Mouse (Mus musculus) liver, embryonic 12.5 days (tissue): ENCODE data around the gene Elof1. TPM values are rescaled to one million over a fixed set of nuclear protein-coding genes. Genes with fewer than 3 reads are reported as not detected.

Experiments
- ATAC-seq: fragments of 200-750 bp; cut with Nextera tagmentation; 2 replicates; pipeline ENCODE4 v1.8.0; 2017; ENCODE audit warnings: moderate number of reproducible peaks, mild to moderate bottlenecking, moderate library complexity
- H3K27ac ChIP-seq: fragments of 300-500 bp; sonication (generic); 2 replicates; pipeline ENCODE4 v1.5.1; 2016; ENCODE audit warnings: mild to moderate bottlenecking
- H3K27me3 ChIP-seq: fragments of 300-500 bp; sonication (generic); replicated peaks from 2 replicates; pipeline ENCODE4 v1.6.1; 2016; ENCODE audit warnings: mild to moderate bottlenecking, moderate library complexity
- H3K36me3 ChIP-seq: fragments of 300-500 bp; sonication (generic); 2 replicates; pipeline ENCODE4 v1.6.1; 2016; ENCODE audit warnings: mild to moderate bottlenecking, moderate library complexity
- H3K4me1 ChIP-seq: fragments of 300-500 bp; sonication (generic); 2 replicates; pipeline ENCODE4 v1.6.1; 2016
- H3K4me2 ChIP-seq: fragments of 300-500 bp; sonication (generic); 2 replicates; pipeline ENCODE4 v1.6.1; 2016; ENCODE audit warnings: mild to moderate bottlenecking, moderate library complexity
- H3K4me3 ChIP-seq: fragments of 300-500 bp; sonication (generic); 2 replicates; pipeline ENCODE4 v1.5.1; 2016; ENCODE audit warnings: mild to moderate bottlenecking, moderate library complexity
- H3K9ac ChIP-seq: fragments of 300-500 bp; sonication (generic); 2 replicates; pipeline ENCODE4 v1.6.1; 2016; ENCODE audit warnings: mild to moderate bottlenecking, moderate library complexity
- H3K9me3 ChIP-seq: fragments of 300-500 bp; sonication (generic); replicated peaks from 2 replicates; pipeline ENCODE4 v1.6.1; 2016; ENCODE audit warnings: mild to moderate bottlenecking, moderate library complexity
- WGBS: fragments of 180-500 bp; shearing (Covaris S2); methylation state at CpG from one replicate; pipeline ENCODE4 v1.1.7; 2016; ENCODE audit not compliant: insufficient replicate concordance; 5-methylcytosine and 5-hydroxymethylcytosine counted together
- polyA plus RNA-seq: library from polyadenylated mRNA; unstranded; fragments of >200 nt; fragmentation: Nextera tagmentation; extraction: Ambion mirVana; gene quantifications from 2 replicates; pipeline ENCODE4 v1.2.1, GENCODE M21; 2016

The Elof1 gene
- 103 and 113 TPM in 2 replicates for polyA plus RNA-seq

- H3K27me3 ChIP-seq = no peaks in the 10 kb centered on the region
- peak within 1 kb of the TSS; percentile 82 for H3K4me2 ChIP-seq
- peak within 1 kb of the TSS; percentile 89 for H3K9ac ChIP-seq
- under 1% methylated on average over 52 of the region's 52 CpGs for WGBS
- peaks cover 29% of the 10 kb centered on the region for H3K36me3 ChIP-seq
- H3K4me3 ChIP-seq = peak within 1 kb of the TSS; percentile 82
- H3K9me3 ChIP-seq = no peaks in the 10 kb centered on the region
- peak within 1 kb of the TSS; percentile 79 for H3K27ac ChIP-seq
- peak; percentile 89 for ATAC-seq
- peaks cover 47% of the 10 kb centered on the region for H3K4me1 ChIP-seq
Measured at GRCm38 (mm10) chr9:22116740-22117426, at the start of gene Elof1. Gene Elof1, minus strand, starts transcription at chr9:22117172.

- Histone ChIP-seq H3K36me3 (no peaks in the 10 kb centered on the region), H3K27ac (no peak overlapping the region), H3K4me1 (peaks cover 11% of the 10 kb centered on the region; the same call in 1 of the 2 replicates), H3K27me3 (peaks cover 39% of the 10 kb centered on the region), H3K9ac (no peak overlapping the region), H3K9me3 (0 out of 2 replicates have a peak, but pooled peaks cover 8% of the 10 kb centered on the region), H3K4me3 (no peak overlapping the region), H3K4me2 (no peak overlapping the region)
- WGBS = 78% methylated on average over 10 of the region's 10 CpGs
- no peak for ATAC-seq
Measured at GRCm38 (mm10) chr9:22166686-22167085, 49.7 kb upstream of the Elof1 start.

GRCm38 (mm10) chr9:22165964-22166363 is 49.0 kb upstream of the Elof1 start:
- peaks cover 11% of the 10 kb centered on the region; the same call in 1 of the 2 replicates for H3K4me1 ChIP-seq
- H3K27ac ChIP-seq = no peak overlapping the region
- H3K27me3 ChIP-seq = peaks cover 39% of the 10 kb centered on the region
- H3K36me3 ChIP-seq = no peaks in the 10 kb centered on the region
- WGBS = 41% methylated on average over 6 of the region's 6 CpGs
- no peak overlapping the region for H3K4me3 ChIP-seq
- ATAC-seq = no peak
- H3K4me2 ChIP-seq = no peak overlapping the region
- no peak overlapping the region for H3K9ac ChIP-seq
- H3K9me3 ChIP-seq = 0 out of 2 replicates have a peak, but pooled peaks cover 8% of the 10 kb centered on the region

- Histone ChIP-seq H3K27ac (no peak overlapping the region), H3K36me3 (no peaks in the 10 kb centered on the region), H3K4me2 (peak overlapping the region; percentile 92), H3K4me3 (peak overlapping the region; percentile 61), H3K4me1 (peaks cover 11% of the 10 kb centered on the region; the same call in 1 of the 2 replicates), H3K9me3 (0 out of 2 replicates have a peak, but pooled peaks cover 8% of the 10 kb centered on the region), H3K27me3 (peaks cover 39% of the 10 kb centered on the region), H3K9ac (peak overlapping the region; percentile 64)
- WGBS = 2% methylated on average over 54 of the region's 54 CpGs
- peak; percentile 30; the same call in 1 of the 2 replicates for ATAC-seq
Measured at GRCm38 (mm10) chr9:22164711-22165668, 48.0 kb upstream of the Elof1 start.

GRCm38 (mm10) chr9:22162912-22163311 is 45.9 kb upstream of the Elof1 start:
- no peak overlapping the region for H3K27ac ChIP-seq
- H3K36me3 ChIP-seq = peaks cover 11% of the 10 kb centered on the region
- 70% methylated on average over 7 of the region's 7 CpGs for WGBS
- H3K9me3 ChIP-seq = 0 out of 2 replicates have a peak, but pooled peaks cover 8% of the 10 kb centered on the region
- H3K4me3 ChIP-seq = no peak overlapping the region
- H3K4me2 ChIP-seq = no peak overlapping the region
- H3K27me3 ChIP-seq = peaks cover 45% of the 10 kb centered on the region
- H3K9ac ChIP-seq = no peak overlapping the region
- H3K4me1 ChIP-seq = peaks cover 12% of the 10 kb centered on the region
- no peak for ATAC-seq

GRCm38 (mm10) chr9:22162305-22162704 is 45.3 kb upstream of the Elof1 start:
- H3K36me3 ChIP-seq = peaks cover 12% of the 10 kb centered on the region
- no peak overlapping the region for H3K9ac ChIP-seq
- WGBS = 65% methylated on average over 9 of the region's 9 CpGs
- H3K27ac ChIP-seq = no peak overlapping the region
- no peak for ATAC-seq
- no peak overlapping the region for H3K4me2 ChIP-seq
- H3K4me3 ChIP-seq = no peak overlapping the region
- peaks cover 18% of the 10 kb centered on the region for H3K4me1 ChIP-seq
- 0 out of 2 replicates have a peak, but pooled peaks cover 8% of the 10 kb centered on the region for H3K9me3 ChIP-seq
- H3K27me3 ChIP-seq = peaks cover 46% of the 10 kb centered on the region

- ATAC-seq = no peak
- peaks cover 42% of the 10 kb centered on the region for H3K27me3 ChIP-seq
- H3K27ac ChIP-seq = no peak overlapping the region
- H3K4me3 ChIP-seq = no peak overlapping the region
- no peak overlapping the region for H3K9ac ChIP-seq
- no peaks in the 10 kb centered on the region for H3K9me3 ChIP-seq
- H3K36me3 ChIP-seq = peaks cover 12% of the 10 kb centered on the region
- no peak overlapping the region for H3K4me2 ChIP-seq
- 38% methylated on average over 6 of the region's 6 CpGs for WGBS
- H3K4me1 ChIP-seq = peaks cover 23% of the 10 kb centered on the region
Measured at GRCm38 (mm10) chr9:22161299-22161698, 44.3 kb upstream of the Elof1 start.

GRCm38 (mm10) chr9:22157516-22158265 is 40.7 kb upstream of the Elof1 start:
- peaks cover 7% of the 10 kb centered on the region for H3K27me3 ChIP-seq
- H3K36me3 ChIP-seq = peaks cover 12% of the 10 kb centered on the region
- peak overlapping the region; percentile 85 for H3K9ac ChIP-seq
- peak overlapping the region; percentile 72 for H3K4me3 ChIP-seq
- peak overlapping the region; percentile 94 for H3K4me2 ChIP-seq
- no peaks in the 10 kb centered on the region for H3K9me3 ChIP-seq
- H3K27ac ChIP-seq = no peak overlapping the region
- WGBS = 57% methylated on average over 34 of the region's 34 CpGs
- ATAC-seq = no peak
- H3K4me1 ChIP-seq = peaks cover 20% of the 10 kb centered on the region

- H3K9ac ChIP-seq = peak within 1 kb of the TSS; percentile 85
- H3K27me3 ChIP-seq = peaks cover 7% of the 10 kb centered on the region
- peak; percentile 97 for ATAC-seq
- H3K4me3 ChIP-seq = peak within 1 kb of the TSS; percentile 72
- peaks cover 12% of the 10 kb centered on the region for H3K36me3 ChIP-seq
- H3K4me1 ChIP-seq = peaks cover 20% of the 10 kb centered on the region
- under 1% methylated on average over 65 of the region's 65 CpGs for WGBS
- H3K9me3 ChIP-seq = no peaks in the 10 kb centered on the region
- H3K27ac ChIP-seq = peak within 1 kb of the TSS; percentile 64
- H3K4me2 ChIP-seq = peak within 1 kb of the TSS; percentile 94
Measured at GRCm38 (mm10) chr9:22156497-22157245, 39.7 kb upstream of the Elof1 start, which contains the start of gene Pigyl. Gene Pigyl, plus strand, starts transcription at chr9:22156846.

- H3K36me3 ChIP-seq = peaks cover 12% of the 10 kb centered on the region
- no peak overlapping the region for H3K27ac ChIP-seq
- 12% methylated on average over 10 of the region's 10 CpGs for WGBS
- H3K9ac ChIP-seq = peak overlapping the region; percentile 34
- H3K4me2 ChIP-seq = peak overlapping the region; percentile 94
- H3K27me3 ChIP-seq = peaks cover 7% of the 10 kb centered on the region
- peak; percentile 17; the same call in 1 of the 2 replicates for ATAC-seq
- H3K4me1 ChIP-seq = peaks cover 20% of the 10 kb centered on the region
- H3K4me3 ChIP-seq = peak overlapping the region; percentile 72
- H3K9me3 ChIP-seq = no peaks in the 10 kb centered on the region
Measured at GRCm38 (mm10) chr9:22155614-22156013, 38.6 kb upstream of the Elof1 start.
